Mouse (Mus musculus): ENCODE measurements around the gene Macf1.

Macf1 gene

GRCm38 (mm10) chr4:123684260-123684659, at the start of gene Macf1:
Gene Macf1 (minus strand): TSS chr4:123684360.
- DNase-seq, result no peak

DNA sequence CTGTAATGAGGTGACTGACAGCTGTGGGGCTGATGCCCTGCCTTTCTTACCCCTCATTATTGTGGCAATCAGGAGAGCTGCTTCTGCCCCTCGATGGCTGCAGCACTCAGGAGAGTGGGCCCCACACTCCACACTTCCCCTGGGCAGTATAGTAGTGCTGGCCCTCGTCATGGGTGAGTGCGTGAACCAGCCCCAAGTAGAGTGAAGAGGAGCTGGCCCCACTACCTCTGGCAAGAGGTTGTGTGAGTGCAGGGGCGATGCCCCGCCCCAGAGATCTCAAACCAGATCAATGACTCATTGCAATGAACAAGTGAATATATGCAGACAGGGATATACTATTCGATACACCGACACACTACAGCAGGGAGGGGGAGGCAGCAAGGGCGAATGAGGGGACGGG, 49.4 kb upstream of the Macf1 start:
- DNase-seq, result no peak

DNA sequence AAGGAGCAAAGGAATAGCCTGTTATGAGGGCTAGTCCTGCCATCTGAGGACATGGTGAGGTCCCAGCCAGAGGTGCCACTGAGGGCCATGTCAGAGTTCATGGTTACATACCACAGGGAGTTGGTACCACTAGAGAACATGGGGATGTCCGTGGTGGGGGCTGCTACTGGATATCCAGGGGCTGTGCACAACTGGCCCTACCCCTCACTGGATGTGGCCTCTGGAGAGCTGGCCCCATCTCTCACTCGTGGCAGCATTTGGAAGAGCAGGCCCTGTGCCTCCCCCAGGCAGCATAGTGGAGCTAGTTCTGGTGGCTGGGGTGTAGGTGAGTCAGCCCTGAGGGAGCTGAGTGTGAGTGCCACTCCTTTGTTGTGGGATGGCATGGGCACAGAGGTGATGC, 48.8 kb upstream of the Macf1 start:
- DNase-seq, result no peak

DNA sequence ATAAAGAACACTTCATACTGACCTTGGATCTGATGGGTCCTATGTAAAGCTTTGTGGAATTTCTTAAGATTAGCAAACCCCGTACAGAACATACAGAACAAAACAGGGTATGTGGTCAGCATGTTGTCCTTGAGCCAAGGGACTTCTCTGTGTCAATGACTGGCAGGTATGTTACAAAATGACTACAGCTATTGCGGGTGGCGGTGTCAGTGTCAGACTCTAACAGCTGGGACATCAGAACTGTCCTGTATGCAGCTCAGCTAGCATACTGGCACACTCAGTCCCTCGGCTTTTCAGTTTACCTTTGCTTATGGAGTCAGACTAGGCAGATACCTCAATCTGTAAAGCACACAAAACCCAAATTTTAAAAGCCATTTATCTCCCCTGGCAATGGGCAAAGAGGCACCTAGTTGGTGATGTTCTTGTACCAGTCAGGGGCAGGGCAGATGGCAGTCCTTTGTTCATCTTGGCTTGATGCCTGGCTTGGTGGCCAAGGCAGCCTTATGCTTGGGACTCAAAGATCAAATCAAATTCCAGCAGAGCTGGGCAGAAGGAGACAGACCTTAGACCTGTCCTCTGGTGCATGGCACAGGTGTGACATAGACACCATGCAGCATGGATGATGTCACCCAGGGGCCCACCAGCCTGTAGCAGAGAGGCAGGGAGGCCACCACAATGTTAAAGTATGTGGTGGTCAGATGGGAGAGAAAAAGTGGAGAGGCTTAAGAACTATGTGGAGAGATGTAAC, 48.2 kb upstream of the Macf1 start:
- no peak for DNase-seq

DNA sequence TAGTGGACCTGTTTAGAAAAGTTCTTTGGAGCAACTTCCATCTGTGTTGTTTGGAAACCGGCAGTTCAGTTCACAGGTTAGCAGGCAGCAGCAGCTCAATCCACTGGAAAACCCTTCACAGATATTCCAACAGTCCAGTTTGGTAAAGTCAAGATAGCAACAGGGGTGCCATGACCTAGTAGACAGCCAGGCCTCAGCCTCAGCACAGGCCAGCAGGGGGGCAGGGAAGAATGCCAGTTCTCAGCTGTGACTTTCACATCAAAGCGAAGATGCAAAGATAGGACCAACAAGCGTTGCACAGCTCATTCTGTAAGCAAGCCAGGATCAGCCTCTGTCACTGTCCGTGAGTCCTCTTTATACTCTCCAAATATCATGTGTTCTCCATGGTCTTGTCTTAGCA, 37.6 kb upstream of the Macf1 start:
- DNase-seq, result no peak

GRCm38 (mm10) chr4:123718434-123718780, 34.2 kb upstream of the Macf1 start:
- no peak for DNase-seq

DNA sequence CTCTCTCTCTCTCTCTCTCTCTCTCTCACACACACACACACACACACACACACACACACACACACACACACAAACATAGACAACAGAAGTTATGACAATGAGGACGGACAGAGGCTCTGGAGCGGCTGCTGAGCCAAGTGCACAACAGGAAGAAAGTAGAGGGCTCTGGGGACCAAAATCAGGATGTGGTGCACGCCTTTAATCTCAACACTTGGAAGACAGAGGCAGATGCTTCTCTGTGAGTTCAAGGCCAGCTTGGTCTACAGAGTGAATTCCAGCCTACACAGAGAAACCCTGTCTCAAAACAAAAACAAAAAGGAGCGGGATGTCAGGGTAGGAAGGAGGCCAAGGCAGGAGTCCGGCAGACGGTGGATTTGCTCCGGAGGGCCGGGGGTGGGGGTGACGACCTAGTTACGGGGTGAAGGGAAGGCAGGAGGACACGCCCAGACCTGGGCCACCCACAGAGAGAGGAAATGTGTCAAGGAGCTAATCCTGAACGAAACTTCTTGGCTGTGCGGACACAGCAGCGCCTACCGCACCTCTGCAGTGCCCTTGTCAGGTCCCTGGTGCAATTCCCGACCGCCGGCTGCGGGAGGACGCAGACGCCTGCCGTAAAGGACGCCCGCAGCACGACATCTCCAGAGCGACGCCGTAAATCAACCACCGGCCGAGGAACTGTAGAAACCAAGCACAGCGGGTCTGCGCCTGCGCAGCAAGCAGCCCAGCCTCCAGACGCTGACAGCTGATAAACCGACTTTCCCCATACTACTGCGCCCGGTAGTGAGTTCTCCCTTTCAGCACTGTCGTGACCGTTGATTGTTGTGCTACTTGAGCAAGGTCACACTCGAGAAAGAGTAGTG, 33.6 kb upstream of the Macf1 start, which contains the start of gene Ndufs5:
Ndufs5 (minus strand) TSS at position 629 of the 860 bp plus-strand sequence.
- DNase-seq, result peak; percentile 99

DNA sequence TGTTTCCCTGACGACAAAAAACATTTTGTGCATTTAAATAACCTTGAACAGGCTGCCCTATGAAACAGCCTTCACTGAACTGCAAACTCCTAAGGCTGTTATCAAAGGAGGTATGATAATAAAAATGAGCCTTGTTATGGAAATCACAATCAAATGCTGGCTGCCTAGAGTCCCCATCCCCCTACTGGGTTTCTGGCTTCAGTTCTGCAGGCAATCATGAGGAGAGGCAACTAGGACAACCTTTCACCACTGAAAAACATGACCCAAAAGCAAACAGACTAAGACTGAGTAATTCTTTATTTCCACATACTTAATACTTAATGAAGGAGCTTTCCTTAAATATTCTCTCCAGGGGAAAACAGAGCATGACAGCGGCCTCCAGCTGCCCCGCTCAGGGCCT, 28.3 kb upstream of the Macf1 start:
- no peak for DNase-seq

GRCm38 (mm10) chr4:123707340-123707739, 23.2 kb upstream of the Macf1 start:
- no peak for DNase-seq

DNA sequence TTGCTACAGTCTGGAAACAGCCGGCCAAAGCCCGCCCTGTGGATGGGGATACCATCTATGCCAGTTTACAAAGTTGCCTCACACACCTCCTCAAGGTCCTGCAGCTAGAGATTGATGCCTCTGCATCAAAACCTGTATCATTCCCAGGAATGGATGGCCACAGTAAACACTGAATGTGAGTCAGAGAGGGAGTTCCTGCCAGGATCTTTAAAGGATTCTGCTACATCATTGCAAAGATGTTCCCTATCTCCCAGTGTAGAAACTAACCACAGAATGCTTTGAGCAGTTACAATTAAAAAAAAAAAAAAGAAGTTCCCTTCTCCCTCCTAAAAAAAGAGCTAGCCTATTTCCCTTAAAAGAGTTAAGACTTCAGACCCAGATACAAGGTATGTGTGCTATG, 21.2 kb upstream of the Macf1 start:
- no peak for DNase-seq

GRCm38 (mm10) chr4:123693384-123693783, 9.2 kb upstream of the Macf1 start:
- no peak for DNase-seq

DNA sequence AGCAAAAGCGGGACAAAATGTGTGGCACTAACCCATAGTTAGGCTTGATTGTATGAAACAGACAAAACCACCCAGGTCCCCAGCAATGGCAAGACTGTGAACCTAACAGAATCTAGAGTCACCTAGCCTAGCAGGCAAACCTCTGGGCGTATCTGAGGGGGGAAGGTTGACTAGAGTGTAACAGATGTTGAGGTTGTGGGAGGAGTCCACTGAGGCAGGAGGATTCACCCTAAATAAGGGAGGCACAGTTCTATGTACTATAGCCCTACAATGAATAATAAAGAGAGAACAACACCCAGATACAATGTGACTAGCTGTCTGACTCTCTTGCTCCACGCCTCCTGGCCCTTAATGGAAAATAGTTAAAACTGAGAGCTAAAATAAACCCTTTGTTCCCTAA, 7.9 kb upstream of the Macf1 start:
- DNase-seq, result no peak

GRCm38 (mm10) chr4:123690311-123690710, 6.2 kb upstream of the Macf1 start:
- DNase-seq, result no peak

DNA sequence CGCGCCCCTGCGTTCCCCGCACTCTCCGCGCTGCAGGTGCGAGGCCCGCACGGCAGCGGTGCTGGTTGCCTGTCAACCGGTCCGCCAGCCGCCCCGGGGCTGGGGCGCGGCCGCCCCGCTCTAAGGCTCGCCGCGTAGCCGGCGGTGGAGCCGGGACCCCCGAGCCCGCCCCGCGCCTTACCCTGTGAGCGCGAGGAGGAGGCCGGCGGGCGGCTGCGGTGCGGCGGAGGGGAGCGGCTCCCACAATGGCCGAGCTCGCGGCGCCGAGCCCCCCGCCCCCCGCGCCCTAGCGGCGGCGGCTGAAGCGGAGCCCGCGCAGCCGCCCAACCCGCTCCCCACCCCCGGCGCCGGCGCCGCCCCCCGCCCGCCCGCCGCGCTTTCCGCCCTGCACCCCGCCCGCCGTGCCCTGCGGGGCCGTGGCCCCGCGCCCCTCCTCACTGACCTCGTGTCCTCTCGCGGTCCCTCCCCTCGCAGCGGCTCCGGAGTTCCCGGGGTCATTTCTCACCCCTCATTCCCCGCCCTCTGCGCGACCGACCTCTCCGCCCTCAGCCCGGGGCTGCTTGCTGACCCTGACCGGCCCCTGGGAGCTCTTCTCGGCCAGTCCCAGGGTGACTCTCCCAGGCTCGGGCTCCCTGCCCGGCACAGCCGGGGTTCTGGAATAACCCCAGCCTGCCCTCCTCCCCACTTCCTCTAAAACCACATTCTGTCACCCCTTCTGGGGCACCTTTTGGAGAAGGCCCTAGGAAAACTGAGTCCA, 3.0 kb upstream of the Macf1 start:
- DNase-seq, result peak; percentile 67

DNA sequence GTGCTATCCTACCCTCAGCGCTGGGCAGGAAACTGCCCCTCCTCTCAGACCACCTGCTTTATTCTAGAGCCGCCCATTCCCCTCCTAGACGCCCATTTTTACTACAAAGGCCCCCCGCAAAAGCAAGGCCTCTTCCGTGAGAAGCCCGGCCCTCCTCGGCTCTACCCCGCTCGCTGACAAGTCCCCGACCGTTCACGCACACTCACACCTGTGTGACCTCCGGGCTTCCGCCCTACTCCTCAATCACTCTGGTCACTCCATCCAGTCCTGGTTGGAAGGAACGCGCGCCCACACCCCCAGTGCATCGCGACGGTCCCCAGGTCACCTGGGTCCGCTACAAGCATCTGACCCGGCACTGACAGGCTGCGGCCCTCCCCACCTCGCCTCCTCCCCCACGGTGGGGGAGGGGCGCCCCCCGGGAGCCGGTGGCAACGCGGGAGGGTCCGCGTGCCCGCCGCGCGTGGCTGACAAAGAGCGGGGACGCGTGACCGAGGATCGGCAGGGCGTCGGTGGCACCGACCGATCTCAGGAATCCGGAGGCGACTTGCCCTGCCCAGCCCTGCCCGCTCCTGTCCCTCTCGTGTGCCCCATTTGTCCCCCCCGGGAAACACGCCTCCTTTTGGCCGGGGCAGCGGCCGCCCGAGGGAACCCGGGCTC, 2.3 kb upstream of the Macf1 start:
- no peak for DNase-seq

DNA sequence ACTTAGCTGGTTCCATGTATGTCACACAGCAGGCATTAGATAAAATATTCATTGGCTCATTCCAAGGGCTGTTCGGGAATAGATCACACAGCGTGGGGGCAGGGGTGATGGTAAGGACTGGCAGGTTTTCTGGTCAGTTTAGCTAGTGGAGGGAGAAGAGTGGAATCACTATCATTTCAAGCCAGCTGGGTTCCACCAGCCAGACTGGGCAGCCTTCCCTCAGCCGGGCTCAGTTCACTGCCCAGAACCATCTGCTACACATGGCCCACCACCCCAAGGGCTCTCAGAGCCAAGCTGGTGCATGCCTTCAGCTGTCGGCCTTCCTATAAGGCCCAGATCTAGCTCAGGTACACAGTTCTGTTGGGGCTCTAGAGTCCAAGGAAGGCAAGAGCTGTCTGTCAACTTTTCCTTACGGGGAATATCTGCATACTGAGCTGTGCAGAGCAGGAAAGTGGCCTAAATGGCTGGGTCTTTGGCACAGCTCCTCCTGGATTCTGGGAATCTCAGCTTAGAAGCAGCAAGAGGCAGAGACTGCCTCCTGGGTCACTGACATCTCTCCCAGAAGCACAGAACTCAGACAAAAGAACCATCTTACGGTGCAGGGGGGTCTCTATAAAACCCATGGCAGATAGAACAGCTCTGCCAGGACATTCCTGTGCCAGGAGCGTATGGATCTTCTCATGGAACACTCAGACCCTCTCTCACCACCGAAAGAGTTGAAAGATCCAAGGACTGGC, 1.5 kb upstream of the Macf1 start:
- no peak for DNase-seq

DNA sequence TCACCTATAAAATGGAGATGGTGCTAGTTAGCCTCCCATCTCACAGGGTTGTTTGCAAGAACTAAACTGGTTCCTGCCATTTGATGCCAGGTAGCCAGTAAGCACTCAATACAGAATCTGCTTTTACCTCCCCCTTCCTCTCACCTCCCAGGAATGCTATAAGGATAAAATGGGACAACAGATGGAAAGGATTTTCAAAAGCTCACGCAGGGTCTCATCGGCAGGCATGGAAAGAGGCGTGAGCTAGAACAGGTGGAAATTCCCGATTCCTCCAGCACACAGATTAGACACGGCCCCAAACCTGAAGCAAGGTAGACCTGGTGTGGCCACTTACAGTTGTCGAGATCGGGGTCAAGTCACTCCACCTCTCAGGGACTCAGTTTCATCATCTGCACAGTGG, 886 bp upstream of the Macf1 start:
- DNase-seq, result no peak

- DNase-seq, result no peak
These were observed 1.9 kb downstream of the Macf1 start for GRCm38 (mm10) chr4:123682291-123682690.

- no peak for DNase-seq
These were observed 3.2 kb downstream of the Macf1 start for GRCm38 (mm10) chr4:123680962-123681361.

DNA sequence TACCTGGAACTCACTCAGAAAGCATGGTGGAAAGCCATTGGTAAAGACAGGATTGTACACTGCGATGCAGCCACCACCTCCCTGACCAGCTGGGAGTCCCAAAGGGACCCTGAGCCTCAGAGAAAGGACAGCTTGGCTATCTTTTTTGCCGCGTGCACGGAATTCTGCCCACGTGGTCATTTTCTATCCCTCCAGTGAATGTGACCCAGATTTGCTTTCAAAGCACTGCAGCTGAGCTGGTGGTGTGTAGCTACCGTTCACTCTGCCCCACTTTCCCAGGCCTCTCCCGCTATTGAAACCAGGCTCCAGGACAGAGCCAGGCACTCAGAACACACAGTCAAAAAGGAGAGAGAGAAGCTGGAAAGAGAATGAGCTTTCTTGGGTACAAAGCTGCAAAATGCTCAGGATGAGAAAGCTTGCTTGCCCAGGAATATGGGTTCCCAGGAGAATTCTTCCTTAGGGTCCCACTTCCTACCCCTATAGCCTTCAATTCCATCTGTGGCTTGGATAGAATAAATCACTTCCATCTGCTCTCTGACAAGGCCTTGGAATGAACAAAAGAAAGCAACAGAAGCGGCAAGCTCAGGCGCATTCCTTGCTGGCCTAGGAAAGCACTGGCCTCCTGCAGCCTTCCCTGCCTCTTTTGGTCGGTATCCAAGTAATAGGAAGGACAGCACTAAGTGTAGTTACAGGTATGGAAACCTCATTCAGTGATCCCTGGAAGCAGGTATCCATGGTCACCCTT, 6.9 kb downstream of the Macf1 start:
- DNase-seq, result peak; percentile 23

GRCm38 (mm10) chr4:123670598-123670997, 13.6 kb downstream of the Macf1 start:
- DNase-seq, result no peak

DNA sequence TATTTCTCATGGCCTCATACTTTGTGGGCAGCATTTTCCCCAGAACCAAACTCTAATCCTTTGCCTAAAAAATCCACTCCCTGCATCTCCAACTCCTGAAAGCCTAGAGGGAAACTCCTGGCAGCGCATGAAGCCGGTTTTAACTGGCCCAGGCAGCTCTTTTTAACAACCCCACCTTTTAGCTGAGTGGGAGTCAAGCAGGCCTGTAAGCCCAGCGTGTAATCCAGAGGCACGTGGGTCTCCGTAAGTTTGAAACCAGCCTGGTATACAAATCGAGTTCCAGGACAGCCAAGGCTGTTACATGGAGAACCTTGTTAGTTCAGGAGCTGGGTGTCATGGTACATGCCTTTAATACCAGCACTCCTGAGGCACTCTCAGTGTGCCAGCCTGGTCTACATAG, 14.5 kb downstream of the Macf1 start:
- no peak for DNase-seq

All from lung, postnatal 10 days (tissue).